Mouse (Mus musculus) cerebellum, postnatal 4 days (tissue): Measurements from ENCODE around the gene Tcta.
A peak's percentile ranks its signal among the peaks of the same experiment; 100 is the strongest.
"Not testable (repeated sequence)": the region's sequence is repeated elsewhere in the genome, so short reads cannot be mapped to it uniquely, and the experiment has no call there.

Experiments used
- DNase-seq, 2 experiments: peaks; one replicate each; pipeline ENCODE4 v3.0.0; 2022; ENCODE audit warnings: low spot score in 2 of 2, mixed read lengths in 1 of 2

The Tcta gene

GRCm38 (mm10) chr9:108271941-108272340, 34.0 kb downstream of the Tcta start:
- DNase-seq: no peak

- not testable (repeated sequence) for DNase-seq
Measured at GRCm38 (mm10) chr9:108268701-108269100, 37.3 kb downstream of the Tcta start.

GRCm38 (mm10) chr9:108267691-108268090, 38.3 kb downstream of the Tcta start:
- DNase-seq: no peak

- DNase-seq: no peak
Measured at GRCm38 (mm10) chr9:108266261-108266935, 39.6 kb downstream of the Tcta start.

GRCm38 (mm10) chr9:108264191-108264921, 41.6 kb downstream of the Tcta start:
- DNase-seq: peak in 1 of 2 experiments; percentile 21

GRCm38 (mm10) chr9:108263690-108264190, 42.2 kb downstream of the Tcta start, which contains the start of gene Dag1:
Gene Dag1, minus strand, starts transcription at chr9:108263958.
- peak; percentile 98 to 99 for DNase-seq

GRCm38 (mm10) chr9:108263131-108263681, 42.8 kb downstream of the Tcta start:
- peak in 1 of 2 experiments; percentile 42 for DNase-seq

- no peak for DNase-seq
Measured at GRCm38 (mm10) chr9:108262494-108263049, 43.4 kb downstream of the Tcta start.

GRCm38 (mm10) chr9:108261865-108262264, 44.1 kb downstream of the Tcta start:
- no peak for DNase-seq

GRCm38 (mm10) chr9:108260526-108260925, 45.4 kb downstream of the Tcta start:
- DNase-seq: no peak
